Mouse (Mus musculus): Measurements from ENCODE around the gene Ddc. TPM values are rescaled to one million over a fixed set of nuclear protein-coding genes. Genes with fewer than 3 reads are reported as not detected.
A peak's percentile ranks its signal among the peaks of the same experiment; 100 is the strongest.

Gene Ddc
- polyA plus RNA-seq, 1 experiment from 2014 or later: 112 TPM

DNA sequence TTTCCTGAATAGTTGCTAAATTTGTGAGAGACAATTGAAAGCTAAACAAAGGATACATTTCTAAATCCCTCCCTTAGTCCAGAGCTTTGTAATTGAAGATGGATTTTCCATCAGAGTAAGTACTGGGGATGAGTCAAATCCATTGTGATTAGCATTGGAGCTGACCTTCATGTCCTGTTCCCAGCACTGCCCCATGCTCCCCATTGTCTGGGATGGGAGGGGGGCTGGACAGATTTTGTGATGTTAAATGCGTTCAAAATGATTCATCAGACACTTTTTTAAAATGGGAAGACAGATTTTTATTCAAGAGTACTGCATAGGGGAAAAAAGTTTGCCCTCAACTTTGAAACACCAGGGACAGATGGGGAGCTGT is 16.2 kb downstream of the Ddc start:
- no peaks in the 10 kb centered on the region for H3K27me3 ChIP-seq (ENCODE audit: control insufficient read depth, insufficient read depth, low read length)
- ATAC-seq (replicated peaks; ENCODE audit: extremely low read depth, insufficient read depth, low FRiP score): no peak
- H3K4me2 ChIP-seq (ENCODE audit: low read depth, low read length): peak overlapping the region; percentile 23
- H3K4me3 ChIP-seq (ENCODE audit: low read length): no peak overlapping the region
- H3K9ac ChIP-seq (ENCODE audit: low read length): peak overlapping the region; percentile 62; the same call in 1 of the 2 replicates
- WGBS: 43% methylated on average over 1 of the region's 1 CpGs
- H3K36me3 ChIP-seq (ENCODE audit: control insufficient read depth, insufficient read depth): no peaks in the 10 kb centered on the region
- H3K9me3 ChIP-seq (replicated peaks; ENCODE audit: control insufficient read depth, low read length): no peaks in the 10 kb centered on the region
- H3K27ac ChIP-seq (ENCODE audit: low read length): peak overlapping the region; percentile 87
- peaks cover 48% of the 10 kb centered on the region for H3K4me1 ChIP-seq (ENCODE audit: control insufficient read depth, insufficient read depth, low read length)

- Histone ChIP-seq H3K4me1 (ENCODE audit: control insufficient read depth, insufficient read depth, low read length) (peaks cover 48% of the 10 kb centered on the region), H3K36me3 (ENCODE audit: control insufficient read depth, insufficient read depth) (no peaks in the 10 kb centered on the region), H3K9ac (ENCODE audit: low read length) (peak overlapping the region; percentile 62), H3K4me2 (ENCODE audit: low read depth, low read length) (peak overlapping the region; percentile 23), H3K9me3 (replicated peaks; ENCODE audit: control insufficient read depth, low read length) (no peaks in the 10 kb centered on the region), H3K4me3 (ENCODE audit: low read length) (no peak overlapping the region), H3K27ac (ENCODE audit: low read length) (peak overlapping the region; percentile 87), H3K27me3 (ENCODE audit: control insufficient read depth, insufficient read depth, low read length) (no peaks in the 10 kb centered on the region)
- WGBS: 35% methylated on average over 13 of the region's 13 CpGs
- no peak for ATAC-seq (replicated peaks; ENCODE audit: extremely low read depth, insufficient read depth, low FRiP score)
Observed at GRCm38 (mm10) chr11:11881026-11881782, 16.7 kb downstream of the Ddc start.

DNA sequence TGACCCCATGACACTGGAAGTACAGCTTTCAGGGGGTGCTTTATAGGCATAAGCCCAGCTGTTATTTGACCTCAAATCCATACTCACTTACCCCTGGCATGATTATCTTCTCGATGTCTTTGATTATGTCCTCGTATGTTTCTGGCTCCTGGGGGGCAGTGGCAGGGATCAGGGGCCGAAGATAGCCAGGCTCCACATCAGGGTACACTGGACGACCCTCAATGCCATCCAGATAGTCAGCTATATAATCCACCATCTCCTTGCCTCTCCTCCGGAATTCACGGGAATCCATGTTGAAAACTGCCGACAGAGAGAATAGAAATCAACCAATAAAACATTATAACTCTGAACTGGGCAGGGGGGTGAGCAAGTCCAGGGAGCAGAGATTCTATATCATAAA is 17.6 kb downstream of the Ddc start:
- 0 out of 2 replicates have a peak overlapping the region, but pooled peaks have one; percentile 18 for H3K9ac ChIP-seq (ENCODE audit: low read length)
- peak overlapping the region; percentile 87 for H3K27ac ChIP-seq (ENCODE audit: low read length)
- no peak overlapping the region for H3K4me2 ChIP-seq (ENCODE audit: low read depth, low read length)
- no peaks in the 10 kb centered on the region for H3K9me3 ChIP-seq (replicated peaks; ENCODE audit: control insufficient read depth, low read length)
- no peaks in the 10 kb centered on the region for H3K36me3 ChIP-seq (ENCODE audit: control insufficient read depth, insufficient read depth)
- no peak for ATAC-seq (replicated peaks; ENCODE audit: extremely low read depth, insufficient read depth, low FRiP score)
- WGBS: 80% methylated on average over 7 of the region's 7 CpGs
- H3K4me3 ChIP-seq (ENCODE audit: low read length): no peak overlapping the region
- H3K4me1 ChIP-seq (ENCODE audit: control insufficient read depth, insufficient read depth, low read length): peaks cover 52% of the 10 kb centered on the region
- H3K27me3 ChIP-seq (ENCODE audit: control insufficient read depth, insufficient read depth, low read length): no peaks in the 10 kb centered on the region

- 67% methylated on average over 4 of the region's 4 CpGs for WGBS
- Histone ChIP-seq H3K27me3 (ENCODE audit: control insufficient read depth, insufficient read depth, low read length) (no peaks in the 10 kb centered on the region), H3K4me2 (ENCODE audit: low read depth, low read length) (no peak overlapping the region), H3K27ac (ENCODE audit: low read length) (peak overlapping the region; percentile 87), H3K4me1 (ENCODE audit: control insufficient read depth, insufficient read depth, low read length) (peaks cover 55% of the 10 kb centered on the region), H3K36me3 (ENCODE audit: control insufficient read depth, insufficient read depth) (no peaks in the 10 kb centered on the region), H3K4me3 (ENCODE audit: low read length) (no peak overlapping the region), H3K9ac (ENCODE audit: low read length) (peak overlapping the region; percentile 46), H3K9me3 (replicated peaks; ENCODE audit: control insufficient read depth, low read length) (no peaks in the 10 kb centered on the region)
- ATAC-seq (replicated peaks; ENCODE audit: extremely low read depth, insufficient read depth, low FRiP score): no peak
Observed at GRCm38 (mm10) chr11:11879699-11880002, 18.3 kb downstream of the Ddc start.

- ATAC-seq (replicated peaks; ENCODE audit: extremely low read depth, insufficient read depth, low FRiP score): peak; percentile 50
- H3K9ac ChIP-seq (ENCODE audit: low read length): peak overlapping the region; percentile 46
- no peaks in the 10 kb centered on the region for H3K36me3 ChIP-seq (ENCODE audit: control insufficient read depth, insufficient read depth)
- no peaks in the 10 kb centered on the region for H3K27me3 ChIP-seq (ENCODE audit: control insufficient read depth, insufficient read depth, low read length)
- 46% methylated on average over 10 of the region's 10 CpGs for WGBS
- H3K4me2 ChIP-seq (ENCODE audit: low read depth, low read length): no peak overlapping the region
- H3K4me1 ChIP-seq (ENCODE audit: control insufficient read depth, insufficient read depth, low read length): peaks cover 58% of the 10 kb centered on the region
- peak overlapping the region; percentile 87 for H3K27ac ChIP-seq (ENCODE audit: low read length)
- no peak overlapping the region for H3K4me3 ChIP-seq (ENCODE audit: low read length)
- H3K9me3 ChIP-seq (replicated peaks; ENCODE audit: control insufficient read depth, low read length): no peaks in the 10 kb centered on the region
Observed at GRCm38 (mm10) chr11:11878981-11879698, 18.8 kb downstream of the Ddc start.

- WGBS: 7% methylated on average over 11 of the region's 11 CpGs
- Histone ChIP-seq H3K9ac (ENCODE audit: low read length) (peak overlapping the region; percentile 46), H3K27me3 (ENCODE audit: control insufficient read depth, insufficient read depth, low read length) (no peaks in the 10 kb centered on the region), H3K4me1 (ENCODE audit: control insufficient read depth, insufficient read depth, low read length) (peaks cover 65% of the 10 kb centered on the region), H3K4me2 (ENCODE audit: low read depth, low read length) (no peak overlapping the region), H3K9me3 (replicated peaks; ENCODE audit: control insufficient read depth, low read length) (no peaks in the 10 kb centered on the region), H3K27ac (ENCODE audit: low read length) (peak overlapping the region; percentile 87), H3K36me3 (ENCODE audit: control insufficient read depth, insufficient read depth) (no peaks in the 10 kb centered on the region), H3K4me3 (ENCODE audit: low read length) (no peak overlapping the region)
- peak; percentile 61 for ATAC-seq (replicated peaks; ENCODE audit: extremely low read depth, insufficient read depth, low FRiP score)
Observed at GRCm38 (mm10) chr11:11878278-11878980, 19.5 kb downstream of the Ddc start.

DNA sequence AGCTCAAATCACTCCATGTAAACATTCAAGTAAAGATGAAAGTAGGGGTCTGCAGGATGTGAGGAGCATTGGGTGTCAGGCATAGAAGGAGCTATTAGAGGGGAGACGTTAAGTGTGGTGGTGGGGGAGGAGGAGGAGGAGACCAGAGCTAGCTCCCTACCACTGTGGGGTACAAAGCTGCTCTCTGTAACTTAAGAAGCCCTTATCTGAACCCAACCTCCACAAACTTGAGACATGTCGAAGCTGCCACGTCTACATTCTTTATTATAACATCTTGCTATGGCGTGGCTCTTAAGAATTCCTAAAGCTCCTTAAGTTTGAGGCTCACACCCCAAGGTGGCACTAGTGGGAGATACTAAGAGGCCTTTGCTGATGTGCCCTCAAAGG is 20.1 kb downstream of the Ddc start:
- 0 out of 2 replicates have a peak, but pooled peaks have one; percentile 2 for ATAC-seq (replicated peaks; ENCODE audit: extremely low read depth, insufficient read depth, low FRiP score)
- no peaks in the 10 kb centered on the region for H3K36me3 ChIP-seq (ENCODE audit: control insufficient read depth, insufficient read depth)
- no peak overlapping the region for H3K4me3 ChIP-seq (ENCODE audit: low read length)
- WGBS: 28% methylated on average over 4 of the region's 4 CpGs
- H3K9ac ChIP-seq (ENCODE audit: low read length): 0 out of 2 replicates have a peak overlapping the region, but pooled peaks have one; percentile 7
- H3K27ac ChIP-seq (ENCODE audit: low read length): peak overlapping the region; percentile 87
- H3K4me2 ChIP-seq (ENCODE audit: low read depth, low read length): no peak overlapping the region
- no peaks in the 10 kb centered on the region for H3K9me3 ChIP-seq (replicated peaks; ENCODE audit: control insufficient read depth, low read length)
- peaks cover 68% of the 10 kb centered on the region for H3K4me1 ChIP-seq (ENCODE audit: control insufficient read depth, insufficient read depth, low read length)
- H3K27me3 ChIP-seq (ENCODE audit: control insufficient read depth, insufficient read depth, low read length): no peaks in the 10 kb centered on the region

- WGBS: 77% methylated on average over 3 of the region's 3 CpGs
- no peak for ATAC-seq (replicated peaks; ENCODE audit: extremely low read depth, insufficient read depth, low FRiP score)
- Histone ChIP-seq H3K27me3 (ENCODE audit: control insufficient read depth, insufficient read depth, low read length) (no peaks in the 10 kb centered on the region), H3K4me2 (ENCODE audit: low read depth, low read length) (no peak overlapping the region), H3K9me3 (replicated peaks; ENCODE audit: control insufficient read depth, low read length) (no peaks in the 10 kb centered on the region), H3K9ac (ENCODE audit: low read length) (no peak overlapping the region), H3K36me3 (ENCODE audit: control insufficient read depth, insufficient read depth) (no peaks in the 10 kb centered on the region), H3K27ac (ENCODE audit: low read length) (peak overlapping the region; percentile 89), H3K4me1 (ENCODE audit: control insufficient read depth, insufficient read depth, low read length) (peaks cover 78% of the 10 kb centered on the region), H3K4me3 (ENCODE audit: low read length) (no peak overlapping the region)
Observed at GRCm38 (mm10) chr11:11876366-11876765, 21.6 kb downstream of the Ddc start.

DNA sequence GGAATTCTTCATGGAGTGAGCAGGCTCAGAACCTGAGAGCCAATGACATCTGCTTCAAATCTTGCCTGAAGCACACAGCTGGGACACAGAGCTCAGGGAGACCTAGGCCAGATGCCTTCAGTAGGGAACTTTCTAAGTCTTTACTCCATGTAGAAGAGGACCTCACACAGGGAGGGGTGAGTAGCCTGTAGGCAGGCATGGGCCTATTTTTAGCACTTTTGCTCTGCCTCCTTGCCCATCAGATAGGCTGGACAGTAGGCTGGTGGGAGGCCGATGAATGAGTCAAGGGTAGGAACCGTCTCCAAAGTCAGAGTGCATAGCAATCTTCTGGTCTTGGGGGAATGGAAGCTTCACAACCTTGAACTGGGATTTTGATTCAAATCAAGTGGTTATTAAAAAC is 22.7 kb downstream of the Ddc start:
- Histone ChIP-seq H3K4me3 (ENCODE audit: low read length) (no peak overlapping the region), H3K4me1 (ENCODE audit: control insufficient read depth, insufficient read depth, low read length) (peaks cover 72% of the 10 kb centered on the region), H3K4me2 (ENCODE audit: low read depth, low read length) (no peak overlapping the region), H3K27ac (ENCODE audit: low read length) (peak overlapping the region; percentile 89), H3K9me3 (replicated peaks; ENCODE audit: control insufficient read depth, low read length) (no peaks in the 10 kb centered on the region), H3K36me3 (ENCODE audit: control insufficient read depth, insufficient read depth) (no peaks in the 10 kb centered on the region), H3K9ac (ENCODE audit: low read length) (no peak overlapping the region), H3K27me3 (ENCODE audit: control insufficient read depth, insufficient read depth, low read length) (no peaks in the 10 kb centered on the region)
- peak; percentile 53 for ATAC-seq (replicated peaks; ENCODE audit: extremely low read depth, insufficient read depth, low FRiP score)
- WGBS: 30% methylated on average over 2 of the region's 2 CpGs

All from heart, embryonic 16.5 days (tissue).